Mouse (Mus musculus) G1E (cell line): ENCODE measurements around the gene Irf2bp2. TPM values are rescaled to one million over a fixed set of nuclear protein-coding genes. Genes with fewer than 3 reads are reported as not detected.

Experiments
- ATAC-seq: 2 replicates; pipeline ENCODE4 v1.8.0; 2016; ENCODE audit warnings: mild to moderate bottlenecking; ENCODE audit not compliant: insufficient number of reproducible peaks, poor library complexity, low FRiP score, severe bottlenecking; ENCODE audit errors: extremely low read depth
- DNase-seq: peaks from one replicate; pipeline ENCODE4 v3.0.0; 2012; ENCODE audit warnings: low spot score
- H3K27me3 ChIP-seq: 2 replicates; pipeline ENCODE4 v1.6.1; 2012; ENCODE audit warnings: mild to moderate bottlenecking, low read length, inconsistent platforms; ENCODE audit not compliant: insufficient read depth
- H3K36me3 ChIP-seq: replicated peaks from 2 replicates; pipeline ENCODE3; 2012; ENCODE audit warnings: mild to moderate bottlenecking, inconsistent platforms
- H3K4me1 ChIP-seq: 2 replicates; pipeline ENCODE4 v1.6.1; 2012; ENCODE audit warnings: low read depth, low read length, inconsistent platforms, mixed read lengths; ENCODE audit not compliant: insufficient read depth
- H3K4me3 ChIP-seq: 2 replicates; pipeline ENCODE4 v1.5.1; 2012; ENCODE audit warnings: low read depth, mild to moderate bottlenecking, inconsistent platforms, low read length, moderate library complexity, mixed read lengths
- H3K9me3 ChIP-seq: replicated peaks from 2 replicates; pipeline ENCODE4 v1.6.1; 2012; ENCODE audit warnings: inconsistent platforms
- CTCF ChIP-seq: IDR thresholded peaks from 2 replicates; pipeline ENCODE4 v1.5.1; 2012; ENCODE audit warnings: low read depth, low read length, inconsistent platforms, mixed read lengths
- GATA1 ChIP-seq: IDR thresholded peaks from 2 replicates; pipeline ENCODE4 v1.6.1; 2012; ENCODE audit warnings: borderline replicate concordance, low read length, inconsistent platforms, mixed read lengths
- GATA2 ChIP-seq: IDR thresholded peaks from 2 replicates; pipeline ENCODE4 v1.6.1; 2012; ENCODE audit warnings: low read depth, low read length, inconsistent platforms, borderline replicate concordance
- POLR2AphosphoS5 ChIP-seq: IDR thresholded peaks from 2 replicates; pipeline ENCODE4 v1.6.1; 2012; ENCODE audit warnings: low read depth, low read length, inconsistent platforms; ENCODE audit not compliant: insufficient replicate concordance
- TAL1 ChIP-seq: conservative IDR thresholded peaks from 2 replicates; pipeline ENCODE4 v1.6.1; 2012; ENCODE audit warnings: low read depth, low read length, inconsistent platforms, mixed read lengths
- polyA plus RNA-seq: library from polyadenylated mRNA; stranded (reverse); fragments of >175 nt; gene quantifications from 2 replicates; pipeline ENCODE4 v1.2.3, GENCODE M21; 2012
- total RNA-seq, 2 experiments: library from RNA; stranded (forward) in 1 of 2; stranded (reverse) in 1 of 2; fragments of 200-1000 nt in 1 of 2; fragments of >200 nt in 1 of 2; fragmentation: Nextera tagmentation in 1 of 2; gene quantifications; 2 replicates each; pipeline ENCODE4 v1.2.3; 2014 to 2017

Irf2bp2 gene
- total and polyA plus RNA-seq, 3 experiments: 78.9 to 231 (median 101) TPM

DNA sequence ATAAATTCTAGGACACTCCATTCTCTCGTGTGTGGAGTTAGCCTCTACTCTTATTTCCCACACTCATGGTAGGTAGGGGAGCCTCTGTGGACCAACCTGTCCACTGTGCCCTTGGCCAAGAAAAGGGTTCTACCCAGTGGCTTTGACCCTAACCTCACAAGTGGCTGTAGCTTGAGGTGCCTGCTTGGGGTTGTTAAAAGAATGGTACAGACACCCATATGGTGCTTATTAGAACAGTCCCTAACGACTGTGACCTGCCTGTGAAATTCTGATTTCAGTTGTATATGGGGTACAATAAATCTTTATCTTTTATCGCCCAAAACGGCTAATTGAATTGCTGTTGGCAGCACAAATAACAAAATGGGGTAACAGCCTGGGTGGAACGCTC, 8.9 kb downstream of the Irf2bp2 start:
- H3K4me1 ChIP-seq: peaks cover 49% of the 10 kb centered on the region
- no peak for ATAC-seq
- H3K9me3 ChIP-seq: peaks cover 6% of the 10 kb centered on the region
- H3K27me3 ChIP-seq: no peaks in the 10 kb centered on the region
- no peak for DNase-seq
- H3K4me3 ChIP-seq: peak overlapping the region; percentile 72
- peaks cover 65% of the 10 kb centered on the region for H3K36me3 ChIP-seq
- TF ChIP-seq POLR2AphosphoS5 (peak; percentile 73; the same call in 1 of the 2 replicates), TAL1 (no peak)

DNA sequence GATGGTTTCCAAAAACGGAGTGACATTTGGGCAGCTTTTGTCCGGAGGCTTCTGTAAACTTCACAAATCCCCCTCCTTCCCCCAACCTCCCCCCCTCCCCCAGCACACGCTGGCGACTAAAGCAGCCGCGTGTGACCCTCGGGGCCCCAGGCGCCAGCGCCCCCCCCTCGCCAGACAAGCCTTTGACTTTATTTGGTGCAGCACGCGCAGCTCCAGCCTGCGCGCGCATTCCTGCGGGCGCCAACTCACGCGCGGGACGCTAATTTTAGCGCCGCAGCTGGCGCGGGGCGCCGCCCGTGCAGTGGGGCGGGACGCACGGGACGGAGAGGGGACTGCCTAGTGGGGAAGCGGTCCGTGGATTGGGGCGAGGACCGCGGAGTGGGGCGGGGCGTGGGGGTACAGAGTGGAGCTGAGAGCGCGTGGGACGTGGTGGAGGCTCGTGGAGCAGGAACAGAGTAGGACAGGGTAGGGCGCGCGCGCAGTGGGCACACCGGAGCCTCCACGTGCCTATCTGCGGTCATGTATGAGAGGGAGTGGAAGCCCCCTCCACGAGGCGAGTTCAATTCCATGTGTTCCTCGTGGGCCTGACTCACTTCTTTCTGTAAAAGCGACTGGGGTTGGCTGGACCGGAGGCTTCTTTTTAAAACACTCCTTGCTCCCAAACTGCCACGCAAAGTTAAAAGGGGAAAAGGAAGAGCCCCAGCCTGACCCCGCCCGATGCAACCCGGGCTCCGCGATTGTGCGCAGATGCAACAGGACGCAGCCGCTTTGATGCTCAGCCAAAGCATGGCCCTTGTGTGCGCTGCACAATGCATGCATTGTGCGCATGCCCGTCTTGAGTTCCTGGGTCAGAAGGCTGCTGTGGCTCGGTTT, 9.6 kb downstream of the Irf2bp2 start:
- no peak for TF ChIP-seq TAL1
- TF ChIP-seq GATA1: no peak
- no peak for TF ChIP-seq CTCF
- no peak for TF ChIP-seq POLR2AphosphoS5
- TF ChIP-seq GATA2: no peak
- ATAC-seq: peak; percentile 57
- peaks cover 49% of the 10 kb centered on the region for H3K4me1 ChIP-seq
- H3K36me3 ChIP-seq: peaks cover 63% of the 10 kb centered on the region
- no peaks in the 10 kb centered on the region for H3K27me3 ChIP-seq
- H3K9me3 ChIP-seq: peaks cover 6% of the 10 kb centered on the region
- H3K4me3 ChIP-seq: peak overlapping the region; percentile 72
- DNase-seq: peak; percentile 49

DNA sequence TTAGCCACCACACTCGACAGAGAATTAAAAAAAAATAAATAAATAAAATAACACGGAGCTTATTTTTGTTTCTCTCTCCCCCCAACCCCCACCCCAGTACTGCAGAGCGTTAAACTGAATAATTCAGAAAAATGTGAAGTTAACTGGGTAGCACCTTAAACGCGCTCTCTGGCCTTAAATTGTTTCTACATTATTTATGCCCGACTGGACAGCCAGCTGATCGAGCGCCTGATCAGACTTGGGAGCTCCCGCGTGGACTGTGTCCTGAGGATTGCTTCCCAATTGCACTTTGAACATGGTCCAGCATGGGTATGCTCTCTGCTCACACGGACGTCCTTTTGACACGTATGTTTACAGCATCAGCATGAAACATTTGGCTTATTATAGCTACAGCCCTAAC, 10.3 kb downstream of the Irf2bp2 start:
- H3K36me3 ChIP-seq: peaks cover 57% of the 10 kb centered on the region
- H3K4me1 ChIP-seq: peaks cover 49% of the 10 kb centered on the region
- peaks cover 6% of the 10 kb centered on the region for H3K9me3 ChIP-seq
- no peak for ATAC-seq
- peak overlapping the region; percentile 72; the same call in 1 of the 2 replicates for H3K4me3 ChIP-seq
- no peak for DNase-seq
- TF ChIP-seq GATA2: no peak
- 0 out of 2 replicates have a peak, but pooled peaks have one; percentile 61 for TF ChIP-seq POLR2AphosphoS5
- no peak for TF ChIP-seq CTCF
- TF ChIP-seq TAL1: no peak
- H3K27me3 ChIP-seq: no peaks in the 10 kb centered on the region

DNA sequence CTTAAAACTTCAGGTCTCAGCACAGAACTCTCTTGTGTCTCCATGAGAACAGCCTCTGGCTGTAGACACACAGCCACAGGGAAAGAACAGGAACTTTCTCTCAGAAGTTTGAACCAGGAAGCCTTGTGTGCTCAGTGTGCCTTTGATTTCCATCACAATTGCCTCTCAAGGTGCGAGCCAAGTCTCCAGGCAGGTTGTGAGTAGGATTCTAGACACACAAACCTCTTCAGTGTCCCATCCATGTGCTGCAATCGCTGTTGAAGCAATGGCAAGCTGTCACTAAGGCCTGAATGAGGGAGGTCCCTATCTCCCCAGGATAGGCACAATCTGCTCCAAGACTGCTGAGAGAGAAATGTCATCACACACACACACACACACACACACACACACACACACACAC, 10.8 kb downstream of the Irf2bp2 start:
- H3K4me1 ChIP-seq: peaks cover 49% of the 10 kb centered on the region
- peak overlapping the region; percentile 16; the same call in 1 of the 2 replicates for H3K4me3 ChIP-seq
- TF ChIP-seq GATA1 (no peak), TAL1 (no peak), POLR2AphosphoS5 (peak; percentile 85; the same call in 1 of the 2 replicates), GATA2 (no peak), CTCF (no peak)

DNA sequence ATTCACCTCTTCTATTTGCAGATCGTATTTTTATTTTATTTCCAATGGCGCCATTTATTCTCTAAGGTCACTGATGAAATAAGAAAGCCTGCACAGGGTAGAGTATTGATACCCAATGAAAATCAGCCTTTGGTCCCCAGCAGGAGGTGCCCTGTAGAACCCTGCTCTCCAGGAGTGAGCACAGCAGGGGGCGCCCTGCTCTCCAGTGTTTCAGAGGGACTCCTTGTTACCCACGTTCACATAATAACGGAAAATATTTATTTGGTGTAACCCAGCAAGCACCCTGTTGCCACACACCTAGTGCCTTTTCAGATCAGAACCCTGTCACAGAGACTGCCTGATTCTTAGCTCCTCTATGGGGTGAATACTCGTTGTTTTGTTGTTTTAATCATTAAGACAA, 11.3 kb downstream of the Irf2bp2 start:
- DNase-seq (peak; percentile 42), ATAC-seq (peak; percentile 43; the same call in 1 of the 2 replicates)
- peaks cover 52% of the 10 kb centered on the region for H3K4me1 ChIP-seq
- H3K36me3 ChIP-seq: peaks cover 49% of the 10 kb centered on the region
- peaks cover 6% of the 10 kb centered on the region for H3K9me3 ChIP-seq
- H3K27me3 ChIP-seq: no peaks in the 10 kb centered on the region
- H3K4me3 ChIP-seq: no peak overlapping the region; the same call in 1 of the 2 replicates
- TF ChIP-seq CTCF: peak; percentile 37; the same call in 1 of the 2 replicates
- no peak for TF ChIP-seq POLR2AphosphoS5

More for the DNA sequence above, 10.8 kb downstream of the Irf2bp2 start:
- H3K27me3 ChIP-seq: no peaks in the 10 kb centered on the region
- H3K36me3 ChIP-seq: peaks cover 54% of the 10 kb centered on the region
- DNase-seq (no peak), ATAC-seq (no peak)
- H3K9me3 ChIP-seq: peaks cover 6% of the 10 kb centered on the region

DNA sequence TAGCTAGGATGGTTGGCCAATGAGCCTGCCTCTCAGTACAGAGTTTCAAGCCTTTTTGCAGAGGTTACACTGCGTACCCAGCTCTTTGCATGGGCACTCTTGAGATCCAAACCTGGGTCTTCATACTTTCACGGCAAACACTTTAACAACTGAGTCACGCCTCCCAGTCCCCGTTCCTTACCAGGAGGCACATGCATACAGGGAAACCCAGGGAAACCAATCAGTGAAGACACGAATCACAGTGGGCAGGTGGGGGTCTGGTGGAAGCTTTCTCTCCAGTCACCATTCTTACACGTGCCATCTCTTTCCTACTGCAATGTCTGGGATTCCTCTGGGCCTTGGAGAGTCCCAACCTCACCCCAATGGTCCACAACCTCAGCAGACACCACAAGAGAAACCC, 12.1 kb downstream of the Irf2bp2 start:
- Histone ChIP-seq H3K4me1 (peaks cover 47% of the 10 kb centered on the region), H3K27me3 (no peaks in the 10 kb centered on the region), H3K4me3 (no peak overlapping the region), H3K36me3 (peaks cover 43% of the 10 kb centered on the region), H3K9me3 (peaks cover 6% of the 10 kb centered on the region)
- no peak for TF ChIP-seq GATA1
- TF ChIP-seq CTCF: no peak
- TF ChIP-seq POLR2AphosphoS5: peak; percentile 84; the same call in 1 of the 2 replicates
- TF ChIP-seq GATA2: no peak
- no peak for TF ChIP-seq TAL1
- DNase-seq: no peak
- no peak for ATAC-seq

DNA sequence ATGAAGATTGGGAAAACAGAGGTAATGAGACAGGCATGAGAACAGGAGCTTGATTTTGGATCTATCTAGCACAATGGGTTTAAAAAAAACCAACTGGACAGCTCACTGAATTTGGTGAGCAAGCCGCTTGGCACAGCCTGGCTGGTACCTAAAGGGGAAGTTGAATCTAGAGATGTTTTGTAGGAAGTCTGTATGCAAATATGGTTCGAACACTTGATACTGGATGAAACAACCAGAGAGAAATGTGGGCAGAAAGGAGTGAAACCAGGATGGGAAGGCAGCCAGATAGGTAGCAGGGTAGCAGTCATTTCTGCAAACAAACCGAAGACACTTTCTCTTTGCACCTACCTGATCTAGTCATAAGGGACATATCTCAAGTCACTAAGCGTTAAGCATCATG, 13.0 kb downstream of the Irf2bp2 start:
- Histone ChIP-seq H3K27me3 (no peaks in the 10 kb centered on the region), H3K4me3 (no peak overlapping the region), H3K36me3 (peaks cover 36% of the 10 kb centered on the region), H3K9me3 (peaks cover 6% of the 10 kb centered on the region), H3K4me1 (peaks cover 40% of the 10 kb centered on the region)
- TF ChIP-seq TAL1 (no peak), POLR2AphosphoS5 (no peak), GATA2 (no peak), CTCF (no peak), GATA1 (no peak)
- ATAC-seq (no peak), DNase-seq (no peak)
